Mouse (Mus musculus) neural tube, embryonic 15.5 days (tissue): Measurements from ENCODE around the gene Hectd4. TPM values are rescaled to one million over a fixed set of nuclear protein-coding genes. Genes with fewer than 3 reads are reported as not detected.

ENCODE experiments used
- ATAC-seq: fragments of 200-750 bp; cut with Nextera tagmentation; 2 replicates; pipeline ENCODE4 v1.8.0; 2017; ENCODE audit warnings: mild to moderate bottlenecking, moderate TSS enrichment, moderate library complexity; ENCODE audit not compliant: low FRiP score
- H3K27ac ChIP-seq: fragments of 300-500 bp; sonication (generic); replicated peaks from 2 replicates; pipeline ENCODE4 v1.5.1; 2015; ENCODE audit warnings: mild to moderate bottlenecking, inconsistent platforms
- H3K27me3 ChIP-seq: fragments of 300-500 bp; sonication (generic); replicated peaks from 2 replicates; pipeline ENCODE4 v1.6.1; 2015; ENCODE audit warnings: inconsistent platforms
- H3K36me3 ChIP-seq: fragments of 300-500 bp; sonication (generic); 2 replicates; pipeline ENCODE4 v1.6.1; 2015; ENCODE audit warnings: inconsistent platforms
- H3K4me1 ChIP-seq: fragments of 300-500 bp; sonication (generic); 2 replicates; pipeline ENCODE4 v1.6.1; 2015; ENCODE audit warnings: inconsistent platforms
- H3K4me2 ChIP-seq: fragments of 300-500 bp; sonication (generic); 2 replicates; pipeline ENCODE4 v1.6.1; 2015; ENCODE audit warnings: inconsistent platforms, mild to moderate bottlenecking, moderate library complexity
- H3K4me3 ChIP-seq: fragments of 300-500 bp; sonication (generic); replicated peaks from 2 replicates; pipeline ENCODE4 v1.5.1; 2015; ENCODE audit warnings: mild to moderate bottlenecking, inconsistent platforms
- H3K9ac ChIP-seq: fragments of 300-500 bp; sonication (generic); replicated peaks from 2 replicates; pipeline ENCODE4 v1.6.1; 2015; ENCODE audit warnings: mild to moderate bottlenecking, inconsistent platforms
- H3K9me3 ChIP-seq: fragments of 300-500 bp; sonication (generic); replicated peaks from 2 replicates; pipeline ENCODE4 v1.6.1; 2016; ENCODE audit warnings: inconsistent platforms
- WGBS: fragments of 180-500 bp; shearing (Covaris S2); methylation state at CpG from one replicate; pipeline ENCODE4 v1.1.7; 2015; ENCODE audit warnings: mixed read lengths; 5-methylcytosine and 5-hydroxymethylcytosine counted together
- polyA plus RNA-seq: library from polyadenylated mRNA; unstranded; fragments of >200 nt; fragmentation: Nextera tagmentation; extraction: Ambion mirVana; gene quantifications from 2 replicates; pipeline ENCODE4 v1.2.1, GENCODE M21; 2015

Gene Hectd4
- polyA plus RNA-seq, 1 experiment from 2014 or later, result 18.0 TPM

DNA sequence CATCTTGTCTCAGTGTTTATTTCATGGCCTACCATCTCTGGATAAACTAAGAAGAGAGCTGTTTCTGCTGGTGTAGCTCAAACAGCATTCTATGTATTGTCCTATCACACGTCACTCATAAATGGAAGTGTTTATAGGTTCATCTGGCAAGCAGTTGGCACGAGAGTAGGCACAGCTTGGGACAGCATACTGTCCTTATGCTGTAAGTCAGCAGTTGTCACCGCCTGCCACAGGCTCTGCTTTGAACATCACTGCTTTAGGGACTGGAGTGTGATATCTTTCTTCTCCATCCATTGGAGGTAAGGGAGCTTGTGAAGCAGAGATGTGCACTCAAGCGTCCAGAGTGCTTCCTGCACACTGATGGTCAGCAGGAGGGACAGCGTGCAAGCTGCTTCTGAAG is 19.8 kb downstream of the Hectd4 start:
- Histone ChIP-seq H3K36me3 (no peaks in the 10 kb centered on the region), H3K9ac (no peak overlapping the region), H3K27me3 (no peaks in the 10 kb centered on the region), H3K9me3 (no peaks in the 10 kb centered on the region), H3K4me1 (no peaks in the 10 kb centered on the region), H3K27ac (no peak overlapping the region), H3K4me2 (no peak overlapping the region), H3K4me3 (no peak overlapping the region)
- ATAC-seq, result no peak
- 81% methylated on average over 5 of the region's 5 CpGs for WGBS

DNA sequence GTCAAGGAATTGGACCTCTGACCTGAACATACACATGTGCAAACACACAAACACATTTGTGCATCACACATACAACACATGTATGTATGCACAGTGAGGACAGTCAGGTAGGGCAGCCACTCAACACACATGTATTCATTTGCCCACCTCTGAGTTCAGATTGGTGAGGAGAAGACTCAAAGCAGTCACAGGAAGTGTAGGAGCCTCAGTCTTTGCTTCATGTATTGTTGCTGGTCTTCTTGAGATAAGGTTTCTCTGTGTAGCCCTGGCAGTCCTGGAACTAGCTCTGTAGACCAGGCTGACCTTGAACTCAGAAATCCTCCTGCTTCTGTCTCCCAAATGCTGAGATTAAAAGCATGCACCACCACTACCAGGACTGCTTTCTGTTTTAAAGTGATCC is 21.2 kb downstream of the Hectd4 start:
- Histone ChIP-seq H3K4me3 (no peak overlapping the region), H3K9me3 (no peaks in the 10 kb centered on the region), H3K4me2 (no peak overlapping the region), H3K9ac (no peak overlapping the region), H3K36me3 (no peaks in the 10 kb centered on the region), H3K27me3 (no peaks in the 10 kb centered on the region), H3K4me1 (0 out of 2 replicates have a peak, but pooled peaks cover 1% of the 10 kb centered on the region), H3K27ac (no peak overlapping the region)
- no peak for ATAC-seq

DNA sequence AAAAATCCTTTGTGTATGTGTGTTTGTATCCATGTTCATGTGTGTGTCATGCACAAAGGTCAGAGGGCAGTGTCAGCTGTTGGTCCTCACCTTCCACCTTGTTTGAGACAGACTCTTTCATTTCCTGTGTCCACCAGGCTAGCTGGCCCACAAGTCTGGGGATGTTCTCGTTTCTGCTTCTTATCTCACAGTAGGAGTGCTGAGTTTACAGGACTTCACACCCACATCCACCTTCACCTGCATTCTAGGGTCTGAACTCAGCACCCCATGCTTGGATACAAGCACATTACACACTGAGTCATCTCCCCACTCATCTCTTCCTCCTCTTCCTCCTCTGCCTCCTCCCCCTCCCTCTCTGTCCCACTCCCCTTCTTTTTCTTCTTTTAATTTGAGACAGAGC is 22.2 kb downstream of the Hectd4 start:
- Histone ChIP-seq H3K9ac (no peak overlapping the region), H3K4me2 (no peak overlapping the region), H3K36me3 (no peaks in the 10 kb centered on the region), H3K9me3 (no peaks in the 10 kb centered on the region), H3K27ac (no peak overlapping the region), H3K4me1 (0 out of 2 replicates have a peak, but pooled peaks cover 2% of the 10 kb centered on the region), H3K4me3 (no peak overlapping the region), H3K27me3 (no peaks in the 10 kb centered on the region)
- ATAC-seq, result no peak
- 48% methylated on average over 1 of the region's 1 CpGs for WGBS

DNA sequence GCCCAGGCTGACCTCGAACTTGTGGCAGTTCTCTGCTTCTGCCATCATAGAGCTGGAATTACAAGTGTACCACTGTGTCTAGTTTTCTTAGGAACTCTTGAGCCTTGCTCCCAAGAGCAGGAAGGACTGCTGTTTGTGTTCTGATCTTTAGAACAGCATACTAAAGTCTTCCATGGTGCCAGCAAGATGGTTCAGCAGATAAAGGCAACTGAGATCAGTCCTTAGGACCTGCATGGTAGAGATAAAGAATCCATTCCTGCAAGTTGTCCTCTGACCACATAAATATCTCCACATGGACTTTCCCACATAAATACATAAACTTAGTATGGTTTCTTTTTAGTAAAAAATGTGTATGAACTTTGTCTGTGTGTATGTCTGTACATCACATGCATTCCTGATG is 22.7 kb downstream of the Hectd4 start:
- no peak overlapping the region for H3K4me2 ChIP-seq
- no peaks in the 10 kb centered on the region for H3K9me3 ChIP-seq
- no peaks in the 10 kb centered on the region for H3K36me3 ChIP-seq
- H3K27ac ChIP-seq, result no peak overlapping the region
- WGBS, result 89% methylated on average over 1 of the region's 1 CpGs
- H3K4me1 ChIP-seq, result 0 out of 2 replicates have a peak, but pooled peaks cover 2% of the 10 kb centered on the region
- ATAC-seq, result no peak
- H3K9ac ChIP-seq, result no peak overlapping the region
- no peak overlapping the region for H3K4me3 ChIP-seq
- H3K27me3 ChIP-seq, result no peaks in the 10 kb centered on the region

DNA sequence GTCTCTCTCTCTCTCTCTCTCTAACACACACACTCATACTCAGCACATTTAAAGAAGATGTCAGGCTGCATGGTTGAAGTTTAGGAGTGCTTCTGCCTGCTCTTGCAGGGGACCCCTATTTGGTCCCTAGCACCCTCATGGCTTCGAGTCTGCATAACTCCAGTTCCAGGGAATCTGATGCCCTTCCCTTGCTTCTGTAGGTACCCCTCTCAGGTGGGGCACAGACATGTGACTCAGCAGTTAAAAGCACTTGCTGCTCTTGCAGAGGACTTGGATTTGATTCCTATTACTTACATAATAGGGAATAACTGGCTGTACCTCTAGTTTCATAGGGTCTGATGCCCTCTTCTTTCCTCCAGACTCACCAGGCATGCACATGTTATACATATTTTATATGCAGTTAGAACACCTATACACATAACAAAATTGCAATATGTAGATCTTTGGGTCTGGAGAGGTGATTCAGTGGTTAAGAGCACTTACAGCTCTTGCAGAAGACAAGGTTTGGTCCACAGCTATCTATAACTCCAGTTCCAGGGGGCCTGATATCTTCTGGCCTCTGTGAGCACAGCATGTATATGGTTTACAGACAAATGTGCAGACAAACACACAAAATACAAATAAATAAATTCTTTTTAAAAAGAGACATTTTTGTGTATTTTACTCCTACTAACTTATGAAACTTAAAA is 23.8 kb downstream of the Hectd4 start:
- 0 out of 2 replicates have a peak, but pooled peaks cover 2% of the 10 kb centered on the region for H3K4me1 ChIP-seq
- ATAC-seq, result no peak
- 95% methylated on average over 1 of the region's 1 CpGs for WGBS
- no peak overlapping the region for H3K4me2 ChIP-seq
- H3K36me3 ChIP-seq, result no peaks in the 10 kb centered on the region
- H3K4me3 ChIP-seq, result no peak overlapping the region
- no peak overlapping the region for H3K9ac ChIP-seq
- H3K9me3 ChIP-seq, result no peaks in the 10 kb centered on the region
- no peaks in the 10 kb centered on the region for H3K27me3 ChIP-seq
- H3K27ac ChIP-seq, result no peak overlapping the region

DNA sequence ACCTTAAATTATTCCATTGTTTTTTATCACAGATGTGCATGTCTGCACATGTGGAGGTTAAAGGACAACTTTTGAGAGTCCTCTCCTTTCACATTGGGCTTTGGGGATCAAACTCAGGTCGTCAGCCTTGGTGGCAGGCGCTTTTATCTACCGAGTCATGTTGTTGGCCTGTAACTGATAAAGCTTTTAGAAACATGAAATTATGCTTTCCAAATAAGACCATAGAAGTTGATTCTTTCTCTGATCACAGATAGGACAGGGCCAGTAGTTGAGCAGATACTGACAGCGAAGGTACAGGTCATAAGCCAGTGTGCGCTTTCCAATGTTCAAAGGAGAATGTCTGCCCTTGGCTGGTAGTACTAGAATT is 24.3 kb downstream of the Hectd4 start:
- Histone ChIP-seq H3K27me3 (no peaks in the 10 kb centered on the region), H3K4me2 (no peak overlapping the region), H3K9ac (no peak overlapping the region), H3K27ac (no peak overlapping the region), H3K9me3 (no peaks in the 10 kb centered on the region), H3K4me1 (0 out of 2 replicates have a peak, but pooled peaks cover 2% of the 10 kb centered on the region), H3K36me3 (no peaks in the 10 kb centered on the region), H3K4me3 (no peak overlapping the region)
- ATAC-seq, result no peak
- 92% methylated on average over 5 of the region's 5 CpGs for WGBS

DNA sequence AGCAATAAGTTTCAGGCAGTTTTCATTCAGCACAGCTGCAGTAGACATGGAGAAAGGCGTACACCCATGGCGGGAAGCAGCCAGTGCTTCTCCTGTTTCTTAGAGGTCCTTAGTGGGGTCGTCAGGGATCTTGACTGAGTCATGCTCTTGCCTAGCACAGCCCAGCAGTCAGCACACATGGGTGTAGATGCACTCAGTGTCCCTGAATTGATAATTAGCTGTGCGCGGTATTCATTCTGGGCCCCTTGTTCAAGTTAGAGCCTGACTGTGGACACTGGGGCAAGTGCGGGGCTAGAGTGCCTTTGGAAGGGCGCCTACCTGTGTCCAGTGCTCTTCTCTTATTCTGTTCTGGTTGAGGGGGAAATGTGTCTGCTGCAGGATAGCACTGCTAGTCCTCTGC is 25.2 kb downstream of the Hectd4 start:
- Histone ChIP-seq H3K4me1 (0 out of 2 replicates have a peak, but pooled peaks cover 2% of the 10 kb centered on the region), H3K4me3 (no peak overlapping the region), H3K9me3 (no peaks in the 10 kb centered on the region), H3K27me3 (no peaks in the 10 kb centered on the region), H3K4me2 (no peak overlapping the region), H3K9ac (no peak overlapping the region), H3K36me3 (no peaks in the 10 kb centered on the region), H3K27ac (no peak overlapping the region)
- WGBS, result 83% methylated on average over 7 of the region's 7 CpGs
- ATAC-seq, result no peak

DNA sequence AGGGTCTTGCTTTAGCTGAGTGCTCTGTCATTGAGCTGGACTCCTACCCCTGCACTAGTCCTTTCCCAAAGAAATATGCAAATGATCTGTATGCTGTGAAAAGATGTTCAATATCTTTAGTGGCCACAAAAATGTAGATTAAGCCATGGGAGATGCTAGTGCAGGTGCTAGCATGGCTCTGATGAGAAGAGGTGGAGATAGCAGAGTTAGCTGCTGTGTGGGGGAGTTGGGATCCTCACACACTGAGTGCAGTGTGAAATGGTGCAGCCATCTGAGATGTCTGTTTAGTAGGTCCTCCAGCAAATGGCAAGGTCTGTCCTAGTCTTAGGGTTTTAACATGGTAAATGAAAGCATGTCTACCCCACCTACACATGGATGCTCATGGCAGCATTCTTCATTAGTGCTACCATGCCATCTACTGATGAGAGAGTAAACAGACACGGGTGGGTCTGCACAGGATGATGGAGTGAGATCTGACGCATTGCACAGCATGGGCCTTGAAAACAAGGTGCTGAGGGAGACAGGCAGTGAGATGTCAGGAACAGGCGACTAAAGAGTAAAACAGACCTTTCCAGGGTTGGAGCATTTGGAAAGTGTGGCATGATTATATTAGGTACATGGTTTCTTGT is 28.9 kb downstream of the Hectd4 start:
- Histone ChIP-seq H3K9ac (no peak overlapping the region), H3K4me2 (no peak overlapping the region), H3K27me3 (no peaks in the 10 kb centered on the region), H3K36me3 (peaks cover 1% of the 10 kb centered on the region), H3K27ac (no peak overlapping the region), H3K9me3 (no peaks in the 10 kb centered on the region), H3K4me1 (0 out of 2 replicates have a peak, but pooled peaks cover 2% of the 10 kb centered on the region), H3K4me3 (no peak overlapping the region)
- WGBS, result 83% methylated on average over 3 of the region's 3 CpGs
- ATAC-seq, result no peak

DNA sequence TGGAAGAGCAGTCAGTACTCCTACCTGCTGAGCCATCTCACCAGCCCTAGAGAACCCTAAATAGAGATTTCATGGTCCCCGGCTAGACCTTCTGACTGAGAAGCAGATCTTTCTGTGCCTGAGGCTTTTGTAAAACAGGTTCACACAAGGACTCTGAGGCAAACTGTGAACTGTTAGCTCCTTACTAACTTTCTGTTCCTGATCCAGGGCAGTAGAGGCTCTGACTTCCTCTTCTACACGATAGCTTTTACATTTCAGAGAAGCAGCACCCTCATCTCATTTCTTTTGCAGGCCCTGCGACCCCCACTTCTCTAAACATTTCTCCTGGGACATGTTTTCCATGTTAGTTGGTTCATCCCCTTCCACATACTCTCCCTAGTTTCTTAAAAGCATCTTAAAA is 29.7 kb downstream of the Hectd4 start:
- H3K9me3 ChIP-seq, result no peaks in the 10 kb centered on the region
- 94% methylated on average over 3 of the region's 3 CpGs for WGBS
- H3K36me3 ChIP-seq, result peaks cover 7% of the 10 kb centered on the region
- no peak overlapping the region for H3K27ac ChIP-seq
- H3K4me2 ChIP-seq, result no peak overlapping the region
- H3K4me1 ChIP-seq, result 0 out of 2 replicates have a peak, but pooled peaks cover 2% of the 10 kb centered on the region
- H3K9ac ChIP-seq, result no peak overlapping the region
- H3K27me3 ChIP-seq, result no peaks in the 10 kb centered on the region
- no peak overlapping the region for H3K4me3 ChIP-seq
- ATAC-seq, result no peak

DNA sequence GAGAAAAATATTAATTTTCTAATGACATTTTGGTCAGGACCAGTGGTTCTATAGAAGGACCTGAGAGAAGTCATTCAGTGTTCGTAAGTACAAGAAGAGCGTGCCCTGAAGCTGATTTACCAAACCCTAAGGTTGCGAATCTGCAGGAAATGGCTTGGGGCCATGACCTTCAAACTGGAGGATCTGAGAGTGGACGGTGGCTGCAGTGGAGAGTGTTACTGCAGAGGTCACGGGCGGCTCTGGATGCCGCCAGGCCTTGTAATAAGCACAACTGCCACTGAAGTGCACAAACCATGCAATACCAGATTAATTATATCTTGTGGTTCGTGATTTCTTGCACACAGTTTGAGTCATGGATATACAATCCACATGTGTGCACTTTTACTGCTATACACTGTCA is 31.8 kb downstream of the Hectd4 start:
- Histone ChIP-seq H3K36me3 (peaks cover 17% of the 10 kb centered on the region), H3K27ac (no peak overlapping the region), H3K9me3 (no peaks in the 10 kb centered on the region), H3K27me3 (no peaks in the 10 kb centered on the region), H3K4me2 (no peak overlapping the region), H3K9ac (no peak overlapping the region), H3K4me3 (no peak overlapping the region), H3K4me1 (0 out of 2 replicates have a peak, but pooled peaks cover 3% of the 10 kb centered on the region)
- 74% methylated on average over 8 of the region's 8 CpGs for WGBS
- no peak for ATAC-seq

DNA sequence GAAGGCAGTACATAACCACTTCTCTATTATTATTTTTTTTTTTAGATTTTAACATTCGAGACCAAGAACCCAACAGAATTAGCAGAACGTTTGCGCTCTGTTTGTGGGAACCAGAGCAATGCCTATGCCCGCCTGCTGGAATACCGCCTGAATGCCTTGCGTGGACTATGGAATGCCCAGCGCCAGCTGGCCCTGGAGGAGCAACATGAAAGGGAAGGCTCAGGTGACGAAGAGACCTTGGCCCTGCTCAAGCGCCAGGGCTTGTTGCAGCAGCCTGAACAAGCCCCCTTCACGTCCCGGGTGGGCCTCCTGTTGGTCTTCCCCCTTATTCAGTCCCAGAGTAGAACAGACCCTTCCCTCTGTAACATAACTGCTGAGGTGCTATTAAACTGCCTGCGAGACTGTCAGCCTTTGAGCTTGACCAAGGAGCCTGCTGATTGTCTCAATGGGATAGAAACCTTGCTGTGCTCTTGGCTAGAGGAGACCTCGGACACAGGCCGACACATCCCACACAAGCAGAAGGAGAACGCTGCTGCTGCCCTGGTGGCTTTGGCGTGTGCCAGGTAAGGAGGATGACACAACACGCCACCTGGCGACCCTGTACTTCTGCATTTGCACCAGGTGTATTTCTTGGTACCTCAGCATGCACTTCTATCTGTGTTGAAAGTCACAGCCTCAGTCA is 33.9 kb downstream of the Hectd4 start:
- Histone ChIP-seq H3K4me3 (no peak overlapping the region), H3K27me3 (no peaks in the 10 kb centered on the region), H3K4me2 (no peak overlapping the region), H3K9ac (no peak overlapping the region), H3K27ac (no peak overlapping the region), H3K9me3 (no peaks in the 10 kb centered on the region), H3K36me3 (peaks cover 25% of the 10 kb centered on the region), H3K4me1 (0 out of 2 replicates have a peak, but pooled peaks cover 3% of the 10 kb centered on the region)
- no peak for ATAC-seq
- 85% methylated on average over 18 of the region's 18 CpGs for WGBS

DNA sequence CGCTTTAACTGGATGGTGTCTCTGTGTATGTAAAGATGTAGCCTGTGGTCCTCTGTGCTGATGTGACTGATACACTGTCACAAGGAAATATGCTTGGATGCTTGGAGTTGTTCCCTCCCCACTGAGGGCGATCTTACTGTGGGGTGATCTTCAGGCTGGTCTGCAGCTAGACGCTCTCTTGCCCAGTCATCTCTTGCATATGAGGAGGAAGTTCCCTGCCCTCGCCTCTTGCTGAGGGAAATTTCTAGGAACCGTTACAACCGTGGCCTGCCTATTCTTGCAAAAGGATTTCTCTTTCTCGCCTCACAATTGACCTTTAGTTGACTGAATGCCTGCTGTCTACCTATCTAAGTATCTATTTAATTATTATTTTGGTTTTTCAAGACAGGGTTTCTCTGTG is 35.0 kb downstream of the Hectd4 start:
- WGBS, result 92% methylated on average over 7 of the region's 7 CpGs
- 0 out of 2 replicates have a peak, but pooled peaks cover 3% of the 10 kb centered on the region for H3K4me1 ChIP-seq
- H3K27me3 ChIP-seq, result no peaks in the 10 kb centered on the region
- H3K4me2 ChIP-seq, result no peak overlapping the region
- H3K27ac ChIP-seq, result no peak overlapping the region
- ATAC-seq, result no peak
- no peak overlapping the region for H3K4me3 ChIP-seq
- no peaks in the 10 kb centered on the region for H3K9me3 ChIP-seq
- no peak overlapping the region for H3K9ac ChIP-seq
- H3K36me3 ChIP-seq, result peaks cover 29% of the 10 kb centered on the region
